Mouse (Mus musculus): ENCODE measurements around the gene Mdh1b.

GRCm38 (mm10) chr1:63763212-63763694, 33.1 kb upstream of the Mdh1b start:
- no peak for TF ChIP-seq MAX (IDR thresholded peaks at IDR 0.05; ENCODE audit: low read length)
- TF ChIP-seq JUND (IDR thresholded peaks at IDR 0.05; ENCODE audit: low read depth, low read length): no peak
- TF ChIP-seq EP300 (IDR thresholded peaks at IDR 0.05; ENCODE audit: low read depth in 1 of 2, low read length in 2 of 2): no peak
- no peak for TF ChIP-seq GATA1 (IDR thresholded peaks at IDR 0.05; ENCODE audit: low read depth, low read length)
- no peak for TF ChIP-seq TAL1 (IDR thresholded peaks at IDR 0.05; ENCODE audit: low read length)
- no peak for TF ChIP-seq CHD2 (IDR thresholded peaks at IDR 0.05; ENCODE audit: low read length)
- TF ChIP-seq NELFE (IDR thresholded peaks at IDR 0.05; ENCODE audit: low read depth, low read length): no peak
- no peak for TF ChIP-seq USF1 (IDR thresholded peaks at IDR 0.05; ENCODE audit: low read depth, low read length)
